In the genomic region with DNA sequence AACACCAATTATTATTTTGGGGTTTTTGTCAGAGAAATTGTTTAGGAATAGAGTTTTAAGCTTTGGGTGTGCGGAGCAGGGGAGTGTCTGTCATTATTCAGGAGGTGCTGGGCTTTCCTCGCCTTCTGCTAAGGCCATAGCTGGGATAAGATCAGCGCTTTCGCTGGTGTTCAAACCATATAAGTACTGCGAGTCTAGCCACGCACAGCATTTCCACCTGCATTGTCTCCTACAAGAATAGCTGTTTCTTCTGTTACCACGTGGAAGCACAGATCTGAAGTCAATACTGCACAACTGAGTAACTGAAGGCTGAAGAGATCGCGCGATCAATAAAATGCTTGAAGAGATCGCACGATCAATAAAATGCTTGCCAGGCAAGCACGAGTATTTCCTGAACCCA, we compare ENCODE assay signal across 10 mouse cellular contexts. TPM values are rescaled to one million over a fixed set of nuclear protein-coding genes. Genes with fewer than 3 reads are reported as not detected.
A peak's percentile ranks its signal among the peaks of the same experiment; 100 is the strongest.
DNase-seq lines count a peak whose midpoint lies in the region; ATAC-seq and TF ChIP-seq lines count a peak whose summit lies in the region.
"Had no signal": no experiment of that assay in that cellular context is flagged by ENCODE, and none has a peak within 500 bp of the region (broad histone marks: within the 10 kb centered on the region; RNA-seq: fewer than 3 reads in every experiment).

No protein-coding gene starts in this region.

- peaks cover 13% of the 10 kb centered on the region for H3K4me1 ChIP-seq in kidney, embryonic 16.5 days (ENCODE audit: insufficient read depth, low read length)
- peaks cover 17 to 53% of the 10 kb centered on the region in 2 experiments for H3K4me1 ChIP-seq in CH12.LX (ENCODE audit: control insufficient read depth in 1 of 2, insufficient read depth in 2 of 2)
- peaks cover 13% of the 10 kb centered on the region for H3K4me1 ChIP-seq in intestine, embryonic 16.5 days (ENCODE audit: control insufficient read depth, insufficient read depth, low read length)
- H3K4me1 ChIP-seq: forebrain, embryonic 15.5 days had no signal

- no peak for ATAC-seq in kidney, embryonic 16.5 days (ENCODE audit: low FRiP score, low TSS enrichment)
- peak; percentile 37 for ATAC-seq in activated CD4-positive, CD25-positive, alpha-beta regulatory T cell, adult 4 months
- 0 out of 2 replicates have a peak, but pooled peaks have one; percentile 30 for ATAC-seq in intestine, embryonic 16.5 days
- ATAC-seq: midbrain, embryonic 16.5 days had no signal

- peaks cover 48% of the 10 kb centered on the region for H3K79me2 ChIP-seq in CH12.LX (replicated peaks; ENCODE audit: control insufficient read depth, extremely low read depth, insufficient read depth, poor library complexity, severe bottlenecking)

- in situ Hi-C loops in CH12.LX (cut with MboI; ENCODE audit: low pct_ligation_motif_present, low pct_unique_long_range_greater_than_20kb, low sequenced_read_pairs), result no loop called here

- dilution Hi-C loops in CH12.LX (cut with MboI; ENCODE audit: extremely low pct_ligation_motif_present, extremely low pct_unique_long_range_greater_than_20kb, low sequenced_read_pairs), result no loop called here

- no peak for TF ChIP-seq POLR2A in CH12.LX (IDR thresholded peaks at IDR 0.05; ENCODE audit: low read depth, low read length)

- H3K27me3 ChIP-seq in kidney, embryonic 16.5 days (ENCODE audit: insufficient read depth, low read length), result no peaks in the 10 kb centered on the region
- H3K27me3 ChIP-seq in CH12.LX (replicated peaks), result no peaks in the 10 kb centered on the region
- H3K27me3 ChIP-seq in intestine, embryonic 16.5 days (replicated peaks; ENCODE audit: control insufficient read depth, insufficient read depth, low read length), result no peaks in the 10 kb centered on the region
- H3K27me3 ChIP-seq: forebrain, embryonic 15.5 days had no signal

- no peaks in the 10 kb centered on the region for H3K36me3 ChIP-seq in kidney, embryonic 16.5 days (ENCODE audit: insufficient read depth, low read length)
- H3K36me3 ChIP-seq in CH12.LX (replicated peaks in 1 of 2; ENCODE audit: control insufficient read depth in 1 of 2, insufficient read depth in 1 of 2, low read length in 1 of 2), result peaks cover 86 to 97% of the 10 kb centered on the region in 2 experiments
- no peaks in the 10 kb centered on the region for H3K36me3 ChIP-seq in intestine, embryonic 16.5 days (ENCODE audit: control insufficient read depth, insufficient read depth, low read length)
- H3K36me3 ChIP-seq: forebrain, embryonic 15.5 days had no signal

- no peak overlapping the region for H3K4me3 ChIP-seq in kidney, embryonic 16.5 days (ENCODE audit: low read length)
- no peak overlapping the region for H3K4me3 ChIP-seq in CH12.LX (replicated peaks in 1 of 3; ENCODE audit: low read depth in 2 of 3, low read length in 2 of 3, poor library complexity in 1 of 3)
- H3K4me3 ChIP-seq in intestine, embryonic 16.5 days (ENCODE audit: low read length), result no peak overlapping the region
- H3K4me3 ChIP-seq: forebrain, embryonic 15.5 days had no signal

- DNase-seq in kidney, adult 18-20 months, result no peak
- DNase-seq in CH12.LX (ENCODE audit: extremely low read depth), result no peak
- DNase-seq in cerebellum, postnatal 10 days, result no peak
- no peak for DNase-seq in left cerebral cortex, postnatal 4 days
- DNase-seq in right cerebral cortex, postnatal 14 days, result no peak

- H3K27ac ChIP-seq in kidney, embryonic 16.5 days (ENCODE audit: low read length), result peak overlapping the region; percentile 77
- H3K27ac ChIP-seq in CH12.LX (ENCODE audit: insufficient read depth, low read depth), result peak overlapping the region; percentile 35
- H3K27ac ChIP-seq in intestine, embryonic 16.5 days (ENCODE audit: low read length), result peak overlapping the region; percentile 71
- H3K27ac ChIP-seq: forebrain, embryonic 15.5 days had no signal

- H3K9me3 ChIP-seq in kidney, embryonic 16.5 days (ENCODE audit: low read length), result no peaks in the 10 kb centered on the region
- H3K9me3 ChIP-seq in CH12.LX (replicated peaks; ENCODE audit: low read length), result no peaks in the 10 kb centered on the region
- H3K9me3 ChIP-seq in intestine, embryonic 16.5 days (ENCODE audit: control insufficient read depth, low read length), result no peaks in the 10 kb centered on the region
- H3K9me3 ChIP-seq: forebrain, embryonic 15.5 days had no signal

- TF ChIP-seq RAD21 in CH12.LX (IDR thresholded peaks at IDR 0.05; ENCODE audit: low read depth, low read length), result no peak

- WGBS in kidney, embryonic 16.5 days, result 85% methylated on average over 13 of the region's 13 CpGs
- 72% methylated on average over 13 of the region's 13 CpGs for WGBS in intestine, embryonic 16.5 days

- no peak overlapping the region for H3K9ac ChIP-seq in kidney, embryonic 16.5 days (replicated peaks; ENCODE audit: low read length)
- H3K9ac ChIP-seq in CH12.LX (ENCODE audit: insufficient read depth, low read depth), result no peak overlapping the region; the same call in 1 of the 2 replicates
- peak overlapping the region; percentile 52 for H3K9ac ChIP-seq in intestine, embryonic 16.5 days (ENCODE audit: low read depth, low read length)
- H3K9ac ChIP-seq: forebrain, embryonic 15.5 days had no signal

- no peak overlapping the region for H3K4me2 ChIP-seq in kidney, embryonic 16.5 days (replicated peaks; ENCODE audit: low read depth, low read length)
- peak overlapping the region; percentile 19; the same call in 1 of the 2 replicates for H3K4me2 ChIP-seq in CH12.LX (ENCODE audit: insufficient read depth, low read depth, poor library complexity, severe bottlenecking)
- peak overlapping the region; percentile 41; the same call in 1 of the 2 replicates for H3K4me2 ChIP-seq in intestine, embryonic 16.5 days (ENCODE audit: low read depth, low read length)
- H3K4me2 ChIP-seq: forebrain, embryonic 15.5 days had no signal

- TF ChIP-seq EP300 in CH12.LX (IDR thresholded peaks at IDR 0.05; ENCODE audit: low read length), result no peak

- intact Hi-C loops in left cerebral cortex, postnatal 4 days (cut with DNase I), result no loop called here

- no peak for TF ChIP-seq CTCF in CH12.LX (conservative IDR thresholded peaks at IDR 0.05 in 1 of 2, IDR thresholded peaks at IDR 0.05 in 1 of 2; ENCODE audit: low read depth in 2 of 2, low read length in 2 of 2)

TF ChIP-seq in CH12.LX, 34 proteins besides CTCF, POLR2A, EP300 and RAD21 (continues in another document):
- TF ChIP-seq MEF2A (IDR thresholded peaks at IDR 0.05; ENCODE audit: borderline replicate concordance, low read depth, low read length) (no peak), RCOR1 (conservative IDR thresholded peaks at IDR 0.05; ENCODE audit: low read depth, low read length) (no peak), SMC3 (IDR thresholded peaks at IDR 0.05; ENCODE audit: low read depth, low read length) (no peak), MXI1 (IDR thresholded peaks at IDR 0.05; ENCODE audit: low read depth, low read length) (no peak), SIN3A (IDR thresholded peaks at IDR 0.05; ENCODE audit: low read length) (no peak), TBP (conservative IDR thresholded peaks at IDR 0.05; ENCODE audit: low read depth, low read length) (no peak), POLR2AphosphoS2 (IDR thresholded peaks at IDR 0.05; ENCODE audit: low read depth, low read length) (no peak), CHD1 (IDR thresholded peaks at IDR 0.05; ENCODE audit: low read depth, low read length) (no peak), HCFC1 (IDR thresholded peaks at IDR 0.05; ENCODE audit: low read depth, low read length) (no peak), GABPA (IDR thresholded peaks at IDR 0.05; ENCODE audit: insufficient replicate concordance, low read depth, low read length) (no peak), IRF4 (IDR thresholded peaks at IDR 0.05; ENCODE audit: low read depth, low read length) (no peak), NELFE (IDR thresholded peaks at IDR 0.05; ENCODE audit: low read depth, low read length) (no peak), ETS1 (conservative IDR thresholded peaks at IDR 0.05; ENCODE audit: low read depth, low read length) (no peak)

RNA-seq across cellular contexts. Expression of a gene that starts 7.6 kb away (rescaled TPM):
- polyA plus RNA-seq in kidney, embryonic 16.5 days (2015; fragmentation: Nextera tagmentation; extraction: Ambion mirVana), result 0.49 and 0.55 TPM in 2 replicates
- total RNA-seq in CH12.LX (2012; rRNA removed) (0.04 TPM in 2 replicates), CH12.LX (2014; rRNA removed) (0.08 TPM in 1 of 2 replicates, not detected in the other)
- 0.04 and 0.30 TPM in 2 replicates for polyA plus RNA-seq in CH12.LX (2012; ENCODE audit: insufficient read length, low read depth)
- polyA plus RNA-seq in activated CD4-positive, CD25-positive, alpha-beta regulatory T cell, adult 4 months (2017; shearing (Covaris generic)), result under 1 TPM in 1 of 2 experiments, not detected in 1; 0.05 TPM
- 0.40 TPM in 1 of 2 replicates, not detected in the other for polyA plus RNA-seq in intestine, embryonic 16.5 days (2015; fragmentation: Nextera tagmentation; extraction: Ambion mirVana)
- total RNA-seq in left cerebral cortex, postnatal 4 days (2021), result 1 to 10 TPM in 1 of 2 experiments, under 1 TPM in 1; 0.50 to 1.0 TPM
- polyA plus RNA-seq: forebrain, embryonic 15.5 days had no signal

RNA-seq across cellular contexts. Expression of a gene that starts 9.3 kb away (rescaled TPM):
- polyA plus RNA-seq in kidney, embryonic 16.5 days (2015; fragmentation: Nextera tagmentation; extraction: Ambion mirVana), result 0.22 and 0.23 TPM in 2 replicates
- total RNA-seq in CH12.LX (2012; rRNA removed) (0.55 and 0.63 TPM in 2 replicates), CH12.LX (2014; rRNA removed) (0.43 TPM in 1 of 2 replicates, not detected in the other)
- polyA plus RNA-seq in CH12.LX (2012; ENCODE audit: insufficient read length, low read depth), result 1.8 and 1.9 TPM in 2 replicates
- under 1 TPM; 0.50 to 0.54 TPM for polyA plus RNA-seq in activated CD4-positive, CD25-positive, alpha-beta regulatory T cell, adult 4 months (2017; shearing (Covaris generic))
- 23.9 and 28.7 TPM in 2 replicates for polyA plus RNA-seq in intestine, embryonic 16.5 days (2015; fragmentation: Nextera tagmentation; extraction: Ambion mirVana)
- under 1 TPM; 0.56 to 0.64 TPM for total RNA-seq in left cerebral cortex, postnatal 4 days (2021)

RNA-seq across cellular contexts. Expression of a gene that starts 10.5 kb away (rescaled TPM):
- polyA plus RNA-seq in kidney, embryonic 16.5 days (2015; fragmentation: Nextera tagmentation; extraction: Ambion mirVana), result 67.6 and 69.5 TPM in 2 replicates
- total RNA-seq in CH12.LX (2012; rRNA removed) (348 and 355 TPM in 2 replicates), CH12.LX (2014; rRNA removed) (297 and 321 TPM in 2 replicates)
- polyA plus RNA-seq in CH12.LX (2012; ENCODE audit: insufficient read length, low read depth), result 1,134 and 1,150 TPM in 2 replicates
- 1,000 to 10,000 TPM; 2,826 to 2,843 TPM for polyA plus RNA-seq in activated CD4-positive, CD25-positive, alpha-beta regulatory T cell, adult 4 months (2017; shearing (Covaris generic))
- 42.1 and 44.0 TPM in 2 replicates for polyA plus RNA-seq in intestine, embryonic 16.5 days (2015; fragmentation: Nextera tagmentation; extraction: Ambion mirVana)
- 10 to 100 TPM; 24.4 to 28.9 TPM for total RNA-seq in left cerebral cortex, postnatal 4 days (2021)

RNA-seq across cellular contexts. Expression of a gene that starts 55.6 kb away (rescaled TPM):
- 226 and 274 TPM in 2 replicates for polyA plus RNA-seq in kidney, embryonic 16.5 days (2015; fragmentation: Nextera tagmentation; extraction: Ambion mirVana)
- total RNA-seq in CH12.LX (2012; rRNA removed) (not detected in 2 replicates), CH12.LX (2014; rRNA removed) (not detected in 2 replicates)
- polyA plus RNA-seq in CH12.LX (2012; ENCODE audit: insufficient read length, low read depth), result not detected in 2 replicates
- not detected for polyA plus RNA-seq in activated CD4-positive, CD25-positive, alpha-beta regulatory T cell, adult 4 months (2017; shearing (Covaris generic))
- 93.4 and 97.1 TPM in 2 replicates for polyA plus RNA-seq in intestine, embryonic 16.5 days (2015; fragmentation: Nextera tagmentation; extraction: Ambion mirVana)
- total RNA-seq in left cerebral cortex, postnatal 4 days (2021), result 10 to 100 TPM; 16.3 to 19.2 TPM

Comparison
In these comparisons a context has a peak if more than half of its experiments do, and no peak if none do; other contexts are left out.
1. RNA of a gene that starts 10.5 kb away (polyA plus RNA-seq): 2,826 to 2,843 TPM in activated CD4-positive, CD25-positive, alpha-beta regulatory T cell, adult 4 months and 1,134 to 1,150 TPM in CH12.LX; 67.6 to 69.5 TPM in kidney, embryonic 16.5 days and 42.1 to 44.0 TPM in intestine, embryonic 16.5 days; every median in the first group is over 10 times any median in the second.
2. Peak in every context shown above with its lines, with median percentiles within 50 percentile points of each other: H3K27ac ChIP-seq.